Mouse (Mus musculus): ENCODE measurements around the gene Ptger2. TPM values are rescaled to one million over a fixed set of nuclear protein-coding genes. Genes with fewer than 3 reads are reported as not detected.
"Not testable (repeated sequence)": the region's sequence is repeated elsewhere in the genome, so short reads cannot be mapped to it uniquely, and the experiment has no call there.

Ptger2 gene
- under 1 TPM; 0.07 to 0.08 TPM for total RNA-seq (2021)
- long read RNA-seq, experiment 1: 0 reads
- long read RNA-seq, experiment 2: 0 reads

GRCm38 (mm10) chr14:44987674-44988355, at the start of gene Ptger2:
Ptger2 (plus strand) TSS chr14:44988195.
- intact Hi-C loops (cut with DNase I); DNase-seq: not testable (repeated sequence)

DNA sequence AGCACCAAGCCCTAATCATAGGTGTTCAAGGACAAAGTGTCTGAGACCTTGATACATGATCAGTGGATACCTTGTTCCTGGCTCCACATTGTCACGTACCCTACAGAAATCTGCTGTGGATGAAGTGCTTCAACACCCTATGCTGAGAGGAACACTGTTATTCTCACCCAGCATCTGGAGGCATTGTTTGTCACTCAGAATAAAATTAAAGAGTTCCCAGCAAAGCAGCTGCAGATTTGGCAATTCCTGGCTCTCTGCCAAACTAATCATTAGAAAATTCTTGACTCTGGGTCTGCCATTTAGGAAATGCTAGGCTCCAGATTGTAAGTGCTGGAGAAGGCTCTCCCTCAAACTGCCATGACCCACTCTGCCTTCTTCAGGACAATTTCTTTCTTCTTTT, 27.2 kb upstream of the Ptger2 start:
- intact Hi-C loops (cut with DNase I): no loop called here
- DNase-seq: no peak

DNA sequence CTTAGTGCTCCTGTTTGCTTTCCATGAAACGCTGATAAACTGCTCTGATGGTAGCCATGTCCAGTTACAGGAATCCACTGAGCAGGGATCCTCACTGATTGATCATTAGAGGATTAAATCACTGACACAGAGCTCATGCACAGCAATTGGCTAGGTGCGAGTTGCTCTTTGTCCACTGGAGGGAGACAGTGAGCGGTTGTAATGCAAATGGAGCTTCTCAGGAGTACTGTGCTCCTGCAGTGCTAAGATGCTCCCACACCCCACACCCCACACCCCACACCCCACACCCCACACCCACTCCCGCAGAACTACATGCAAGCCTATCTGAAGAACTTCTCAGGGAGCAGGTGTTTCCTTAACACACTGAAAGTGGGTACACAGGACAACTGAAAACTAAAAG, 10.7 kb upstream of the Ptger2 start:
- intact Hi-C loops (cut with DNase I): not testable (repeated sequence)
- DNase-seq: peak; percentile 23 to 27

DNA sequence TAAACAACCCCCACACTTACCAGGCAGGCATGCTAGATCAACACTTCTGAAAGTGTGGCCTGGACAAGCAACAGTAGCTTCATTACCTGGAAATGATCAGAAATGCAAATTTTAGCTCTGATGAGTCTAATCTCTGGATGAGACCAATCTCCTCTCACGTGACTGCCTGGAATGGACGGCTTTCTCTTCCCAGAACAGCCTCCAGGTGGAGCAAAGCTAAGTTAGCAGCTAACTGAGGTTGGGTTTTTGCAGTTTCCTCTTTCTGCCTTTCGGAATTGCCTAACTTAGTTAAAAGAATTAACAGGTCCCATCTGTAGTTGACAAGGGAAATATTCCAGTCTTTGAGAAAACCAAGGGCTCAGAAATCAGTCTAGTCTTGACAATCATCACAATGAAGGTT, 8.1 kb upstream of the Ptger2 start:
- intact Hi-C loops (cut with DNase I): loop anchor here (5.0 kb wide), 1 partner anchor 172 kb away; no protein-coding TSS in a partner anchor
- no peak for DNase-seq

GRCm38 (mm10) chr14:44981490-44981889, 6.5 kb upstream of the Ptger2 start:
- intact Hi-C loops (cut with DNase I): loop anchor here (5.0 kb wide), 1 partner anchor 171 kb away; no protein-coding TSS in a partner anchor
- peak in 1 of 2 experiments; percentile 11 for DNase-seq

DNA sequence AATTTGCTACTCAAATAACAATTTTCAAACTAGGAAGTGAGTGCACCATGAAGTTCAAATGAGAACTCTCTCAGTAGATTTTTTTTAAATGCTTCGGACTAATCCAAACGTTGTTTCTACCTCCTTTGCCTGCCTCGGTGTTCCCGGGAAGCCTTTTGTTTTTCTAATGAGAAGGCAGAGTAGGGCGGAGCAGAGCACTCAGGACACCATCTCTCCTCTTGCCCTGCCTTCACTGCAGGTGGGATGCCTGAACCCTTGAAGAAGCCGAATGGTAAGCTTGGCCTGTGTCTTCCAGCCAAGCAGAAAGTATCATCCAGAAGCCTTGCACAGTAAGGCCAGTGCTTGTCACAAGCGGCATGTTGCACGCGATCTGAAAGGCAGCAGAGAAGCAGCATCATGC, 3.9 kb upstream of the Ptger2 start:
- no peak for DNase-seq
- intact Hi-C loops (cut with DNase I): loop anchor here (5.0 kb wide), 1 partner anchor 168 kb away; no protein-coding TSS in a partner anchor

DNA sequence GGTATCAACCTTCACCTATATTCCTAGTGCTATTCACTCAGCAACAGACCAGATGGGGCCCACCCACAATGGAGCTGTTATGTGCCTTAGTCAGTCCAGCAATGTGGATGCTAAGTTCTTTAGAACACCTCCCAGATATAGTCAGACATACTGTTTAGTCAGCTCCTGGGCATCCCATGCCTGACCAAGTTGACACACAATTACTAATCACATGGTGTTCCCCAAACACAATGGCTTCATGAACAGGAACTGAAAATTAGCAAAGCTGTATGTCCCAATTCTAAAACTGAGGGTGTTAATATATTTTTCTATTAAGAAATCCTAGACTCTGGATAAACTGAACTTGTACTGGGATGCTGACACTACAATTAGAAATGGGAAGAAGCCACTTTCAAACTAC, 1.7 kb upstream of the Ptger2 start:
- DNase-seq: no peak
- intact Hi-C loops (cut with DNase I): no loop called here

- no peak for DNase-seq
- intact Hi-C loops (cut with DNase I): no loop called here
Observed at GRCm38 (mm10) chr14:44988456-44989016, 541 bp downstream of the Ptger2 start.

DNA sequence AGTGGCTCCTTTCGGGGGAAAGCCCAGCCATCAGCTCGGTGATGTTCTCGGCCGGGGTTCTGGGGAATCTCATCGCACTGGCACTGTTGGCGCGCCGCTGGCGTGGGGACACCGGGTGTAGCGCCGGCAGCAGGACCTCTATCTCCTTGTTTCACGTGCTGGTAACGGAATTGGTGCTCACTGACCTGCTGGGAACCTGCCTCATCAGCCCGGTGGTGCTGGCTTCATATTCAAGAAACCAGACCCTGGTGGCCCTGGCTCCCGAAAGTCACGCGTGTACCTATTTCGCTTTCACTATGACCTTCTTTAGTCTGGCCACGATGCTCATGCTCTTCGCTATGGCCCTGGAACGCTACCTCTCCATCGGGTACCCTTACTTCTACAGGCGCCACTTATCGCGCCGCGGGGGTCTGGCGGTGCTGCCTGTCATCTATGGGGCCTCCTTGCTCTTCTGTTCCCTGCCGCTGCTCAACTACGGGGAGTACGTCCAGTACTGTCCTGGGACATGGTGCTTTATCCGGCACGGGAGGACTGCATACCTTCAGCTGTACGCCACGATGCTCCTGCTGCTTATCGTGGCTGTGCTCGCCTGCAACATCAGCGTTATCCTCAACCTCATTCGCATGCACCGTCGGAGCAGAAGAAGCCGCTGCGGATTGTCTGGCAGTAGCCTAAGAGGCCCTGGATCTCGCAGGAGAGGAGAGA, 1.2 kb downstream of the Ptger2 start:
- intact Hi-C loops (cut with DNase I): no loop called here

GRCm38 (mm10) chr14:44989751-44990150, 1.8 kb downstream of the Ptger2 start:
- intact Hi-C loops (cut with DNase I): no loop called here

More for the DNA sequence above, 1.2 kb downstream of the Ptger2 start:
- DNase-seq: peak in 1 of 2 experiments; percentile 4

GRCm38 (mm10) chr14:44994337-44994736, 6.3 kb downstream of the Ptger2 start:
- intact Hi-C loops (cut with DNase I): no loop called here
- no peak for DNase-seq

More at GRCm38 (mm10) chr14:44989751-44990150, 1.8 kb downstream of the Ptger2 start:
- no peak for DNase-seq

GRCm38 (mm10) chr14:45000086-45000769, 12.2 kb downstream of the Ptger2 start:
- DNase-seq: no peak
- intact Hi-C loops (cut with DNase I): no loop called here

DNA sequence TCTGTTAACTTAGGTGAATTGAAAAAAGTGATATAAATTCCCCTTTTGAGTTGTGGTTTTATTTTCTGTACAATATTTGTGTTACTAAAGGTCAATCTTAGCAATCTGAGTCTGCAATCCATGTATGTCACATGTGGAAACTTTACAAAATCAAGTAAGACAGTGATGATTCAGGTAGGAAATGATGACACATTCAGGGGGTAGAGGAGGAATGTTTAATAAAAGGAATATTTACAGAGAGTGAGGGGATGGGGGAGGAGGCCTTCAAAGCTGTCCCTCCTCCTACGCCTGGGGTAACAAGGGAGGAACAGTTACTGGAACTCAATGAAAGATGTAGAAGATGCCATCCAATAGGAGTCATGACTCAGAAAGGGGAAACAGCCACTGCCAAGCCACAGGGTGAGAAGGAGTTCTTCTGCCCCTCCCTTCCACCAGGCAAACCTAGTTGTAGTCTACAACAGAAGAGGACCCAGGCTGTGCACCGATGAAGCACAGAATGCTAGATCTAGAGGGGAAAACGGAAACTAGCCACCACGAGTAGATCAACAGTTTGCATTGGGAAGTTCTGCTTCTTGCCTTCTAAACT, 17.8 kb downstream of the Ptger2 start:
- DNase-seq: no peak
- intact Hi-C loops (cut with DNase I): no loop called here

- DNase-seq: no peak
- intact Hi-C loops (cut with DNase I): no loop called here
Observed at GRCm38 (mm10) chr14:45009242-45009641, 21.2 kb downstream of the Ptger2 start.

- intact Hi-C loops (cut with DNase I): no loop called here
- DNase-seq: no peak
Observed at GRCm38 (mm10) chr14:45011260-45011659, 23.3 kb downstream of the Ptger2 start.

GRCm38 (mm10) chr14:45011671-45012070, 23.7 kb downstream of the Ptger2 start:
- intact Hi-C loops (cut with DNase I): no loop called here
- no peak for DNase-seq

GRCm38 (mm10) chr14:45021551-45021950, 33.6 kb downstream of the Ptger2 start:
- intact Hi-C loops (cut with DNase I): no loop called here

GRCm38 (mm10) chr14:45034293-45034692, 46.3 kb downstream of the Ptger2 start:
- intact Hi-C loops (cut with DNase I): no loop called here
- no peak for DNase-seq

More at GRCm38 (mm10) chr14:45021551-45021950, 33.6 kb downstream of the Ptger2 start:
- no peak for DNase-seq

GRCm38 (mm10) chr14:45036579-45036978, 48.6 kb downstream of the Ptger2 start:
- intact Hi-C loops (cut with DNase I): no loop called here
- no peak for DNase-seq

- no peak for DNase-seq
- intact Hi-C loops (cut with DNase I): no loop called here
Observed at GRCm38 (mm10) chr14:45038052-45038451, 50.1 kb downstream of the Ptger2 start.

All from gastrocnemius, postnatal 36 days (tissue).